Mouse (Mus musculus): ENCODE results near the gene Ciao1. TPM values are rescaled to one million over a fixed set of nuclear protein-coding genes. Genes with fewer than 3 reads are reported as not detected.
"Not testable (repeated sequence)": the region's sequence is repeated elsewhere in the genome, so short reads cannot be mapped to it uniquely, and the experiment has no call there.

Ciao1 gene
- 52.8 and 53.7 TPM in 2 replicates for polyA plus RNA-seq (2014; fragmentation: Nextera tagmentation; extraction: Ambion mirVana)

DNA sequence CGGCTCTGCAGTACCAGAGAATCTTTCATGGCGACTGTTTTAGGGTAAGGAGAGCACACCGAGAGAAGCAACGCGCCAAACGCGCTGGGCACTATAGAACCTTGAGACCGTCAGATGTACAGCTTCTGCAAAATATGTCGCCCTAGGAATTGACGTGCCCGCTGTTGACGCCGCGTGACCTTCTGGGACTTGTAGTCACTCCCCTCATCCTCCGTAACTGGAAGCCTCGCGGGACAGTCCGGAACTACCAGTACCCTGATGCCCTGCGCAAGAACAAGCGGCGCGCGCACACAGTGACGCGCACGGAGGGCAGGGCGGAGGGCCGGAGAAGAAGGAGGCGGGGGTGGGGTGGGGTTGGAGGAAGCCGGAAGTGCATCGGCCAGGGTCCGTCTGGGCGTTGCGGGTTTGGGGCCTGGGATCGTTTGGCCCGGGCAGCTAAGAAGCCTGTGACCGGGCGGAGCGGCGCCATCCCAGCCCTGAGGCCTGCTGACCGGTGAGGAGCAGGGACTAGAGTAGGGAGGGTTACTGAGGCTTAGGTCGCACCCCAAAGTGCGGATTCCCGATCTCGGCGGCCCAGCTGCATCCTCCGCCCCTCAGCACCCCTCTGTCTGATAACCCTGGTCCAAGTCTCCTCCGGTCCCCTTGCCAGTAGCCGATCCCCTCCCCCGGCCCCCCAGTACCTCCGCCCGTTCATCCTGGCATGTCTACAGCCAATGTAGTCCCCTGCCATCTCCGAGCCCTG is at the start of gene Ciao1, which contains the start of gene Tmem127:
TSS of gene Ciao1 (minus strand) at position 225 of the 742 bp plus-strand sequence.
TSS of gene Tmem127 (plus strand) at position 317 of the 742 bp plus-strand sequence.
- Histone ChIP-seq H3K27ac (ENCODE audit: low read depth, low read length) (peak within 1 kb of the TSS; percentile 64), H3K4me2 (peak within 1 kb of the TSS; percentile 78), H3K9ac (ENCODE audit: low read depth, low read length) (peak within 1 kb of the TSS; percentile 87), H3K27me3 (ENCODE audit: control insufficient read depth, insufficient read depth, low read length) (no peaks in the 10 kb centered on the region), H3K4me3 (ENCODE audit: low read depth, low read length) (peak within 1 kb of the TSS; percentile 92), H3K9me3 (replicated peaks; ENCODE audit: control insufficient read depth, low read length) (no peaks in the 10 kb centered on the region), H3K36me3 (ENCODE audit: control insufficient read depth, insufficient read depth, low read length) (peaks cover 18% of the 10 kb centered on the region), H3K4me1 (ENCODE audit: control insufficient read depth, insufficient read depth, low read length) (peaks cover 26% of the 10 kb centered on the region)
- ATAC-seq (replicated peaks; ENCODE audit: insufficient number of reproducible peaks, low FRiP score, low TSS enrichment) = peak; percentile 97
- WGBS (ENCODE audit: insufficient replicate concordance) = 1% methylated on average over 53 of the region's 53 CpGs

DNA sequence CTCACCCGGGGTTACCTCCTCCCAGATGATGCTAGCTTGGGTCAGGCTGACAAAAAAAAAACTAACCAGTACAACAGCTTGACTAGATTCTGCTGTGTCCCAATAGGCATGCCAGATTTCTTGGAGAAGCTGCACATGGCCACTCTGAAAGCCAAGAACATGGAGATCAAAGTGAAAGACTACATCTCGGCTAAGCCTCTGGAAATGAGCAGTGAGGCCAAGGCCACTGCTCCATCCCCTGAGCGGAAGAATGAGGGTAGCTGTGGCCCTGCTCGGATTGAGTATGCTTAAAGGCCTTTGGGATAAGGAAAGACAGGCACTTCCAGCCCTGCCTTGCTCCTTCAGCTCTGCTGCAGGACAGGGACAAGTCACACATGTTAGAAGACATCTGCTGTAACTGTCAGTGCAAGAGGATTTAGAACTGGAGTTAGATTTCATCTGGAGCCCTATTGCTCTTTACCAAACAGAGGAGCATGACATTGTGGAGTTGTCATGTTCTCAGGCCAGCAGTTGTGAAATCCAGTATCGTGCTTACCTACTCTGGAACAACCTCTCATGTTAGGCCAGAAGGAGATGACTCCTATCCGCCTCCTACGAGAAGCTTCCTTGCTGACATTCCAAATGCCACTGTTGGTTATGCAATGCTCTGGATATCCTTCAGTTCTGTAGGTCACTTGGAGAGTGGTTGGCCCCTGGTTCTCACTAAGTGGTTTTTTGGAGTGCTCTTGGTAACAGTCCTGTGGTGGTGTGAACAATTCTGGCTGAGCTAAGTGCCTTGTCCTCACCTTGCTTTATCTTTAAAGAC is 49.6 kb upstream of the Ciao1 start:
- no peak overlapping the region for H3K27ac ChIP-seq (ENCODE audit: low read depth, low read length)
- H3K9ac ChIP-seq (ENCODE audit: low read depth, low read length) = no peak overlapping the region
- H3K4me1 ChIP-seq (ENCODE audit: control insufficient read depth, insufficient read depth, low read length) = no peaks in the 10 kb centered on the region
- peaks cover 33% of the 10 kb centered on the region for H3K36me3 ChIP-seq (ENCODE audit: control insufficient read depth, insufficient read depth, low read length)
- H3K9me3 ChIP-seq (replicated peaks; ENCODE audit: control insufficient read depth, low read length) = no peaks in the 10 kb centered on the region
- ATAC-seq (replicated peaks; ENCODE audit: insufficient number of reproducible peaks, low FRiP score, low TSS enrichment) = no peak
- H3K27me3 ChIP-seq (ENCODE audit: control insufficient read depth, insufficient read depth, low read length) = no peaks in the 10 kb centered on the region
- 88% methylated on average over 7 of the region's 7 CpGs for WGBS (ENCODE audit: insufficient replicate concordance)
- H3K4me2 ChIP-seq = no peak overlapping the region
- no peak overlapping the region for H3K4me3 ChIP-seq (ENCODE audit: low read depth, low read length)

DNA sequence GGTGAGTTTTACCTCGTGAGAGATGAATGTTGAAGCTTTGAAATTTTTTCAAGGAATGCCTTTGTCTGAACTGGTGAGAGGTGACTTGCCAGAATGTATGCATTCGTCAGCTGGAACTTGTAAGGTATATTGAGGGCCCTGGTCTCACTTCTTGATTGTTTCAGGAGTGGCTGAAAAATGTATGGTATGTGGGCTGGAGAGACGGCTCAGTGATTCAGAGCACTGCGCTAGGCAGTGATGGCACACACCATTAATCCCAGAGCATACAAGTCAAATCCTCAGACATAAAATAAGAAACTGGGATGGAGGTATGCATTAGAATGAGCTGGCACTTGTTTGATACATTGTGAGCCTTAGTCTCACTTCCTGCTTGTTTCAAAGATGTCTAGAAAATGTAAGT is 44.6 kb upstream of the Ciao1 start:
- Histone ChIP-seq H3K4me1 (ENCODE audit: control insufficient read depth, insufficient read depth, low read length) (no peaks in the 10 kb centered on the region), H3K9me3 (replicated peaks; ENCODE audit: control insufficient read depth, low read length) (no peaks in the 10 kb centered on the region), H3K9ac (ENCODE audit: low read depth, low read length) (no peak overlapping the region), H3K36me3 (ENCODE audit: control insufficient read depth, insufficient read depth, low read length) (peaks cover 28% of the 10 kb centered on the region), H3K27ac (ENCODE audit: low read depth, low read length) (no peak overlapping the region), H3K27me3 (ENCODE audit: control insufficient read depth, insufficient read depth, low read length) (no peaks in the 10 kb centered on the region), H3K4me2 (no peak overlapping the region), H3K4me3 (ENCODE audit: low read depth, low read length) (no peak overlapping the region)
- 63% methylated on average over 4 of the region's 4 CpGs for WGBS (ENCODE audit: insufficient replicate concordance)
- no peak for ATAC-seq (replicated peaks; ENCODE audit: insufficient number of reproducible peaks, low FRiP score, low TSS enrichment)

- no peak for ATAC-seq (replicated peaks; ENCODE audit: insufficient number of reproducible peaks, low FRiP score, low TSS enrichment)
- no peaks in the 10 kb centered on the region for H3K27me3 ChIP-seq (ENCODE audit: control insufficient read depth, insufficient read depth, low read length)
- no peak overlapping the region for H3K4me2 ChIP-seq
- no peak overlapping the region for H3K4me3 ChIP-seq (ENCODE audit: low read depth, low read length)
- no peaks in the 10 kb centered on the region for H3K36me3 ChIP-seq (ENCODE audit: control insufficient read depth, insufficient read depth, low read length)
- H3K9me3 ChIP-seq (replicated peaks; ENCODE audit: control insufficient read depth, low read length) = no peaks in the 10 kb centered on the region
- H3K27ac ChIP-seq (ENCODE audit: low read depth, low read length) = no peak overlapping the region
- H3K4me1 ChIP-seq (ENCODE audit: control insufficient read depth, insufficient read depth, low read length) = peaks cover 8% of the 10 kb centered on the region
- H3K9ac ChIP-seq (ENCODE audit: low read depth, low read length) = no peak overlapping the region
These were observed 30.5 kb upstream of the Ciao1 start for GRCm38 (mm10) chr2:127278162-127278561.

- WGBS (ENCODE audit: insufficient replicate concordance) = 75% methylated on average over 5 of the region's 5 CpGs
- Histone ChIP-seq H3K4me1 (ENCODE audit: control insufficient read depth, insufficient read depth, low read length) (peaks cover 11% of the 10 kb centered on the region), H3K4me2 (no peak overlapping the region), H3K27ac (ENCODE audit: low read depth, low read length) (no peak overlapping the region), H3K9ac (ENCODE audit: low read depth, low read length) (no peak overlapping the region), H3K36me3 (ENCODE audit: control insufficient read depth, insufficient read depth, low read length) (no peaks in the 10 kb centered on the region), H3K27me3 (ENCODE audit: control insufficient read depth, insufficient read depth, low read length) (no peaks in the 10 kb centered on the region), H3K4me3 (ENCODE audit: low read depth, low read length) (no peak overlapping the region), H3K9me3 (replicated peaks; ENCODE audit: control insufficient read depth, low read length) (no peaks in the 10 kb centered on the region)
- no peak for ATAC-seq (replicated peaks; ENCODE audit: insufficient number of reproducible peaks, low FRiP score, low TSS enrichment)
These were observed 28.1 kb upstream of the Ciao1 start for GRCm38 (mm10) chr2:127275551-127276320.

GRCm38 (mm10) chr2:127274590-127274989 is 27.0 kb upstream of the Ciao1 start:
- Histone ChIP-seq H3K9me3 (replicated peaks; ENCODE audit: control insufficient read depth, low read length) (no peaks in the 10 kb centered on the region), H3K4me2 (no peak overlapping the region), H3K36me3 (ENCODE audit: control insufficient read depth, insufficient read depth, low read length) (no peaks in the 10 kb centered on the region), H3K27me3 (ENCODE audit: control insufficient read depth, insufficient read depth, low read length) (no peaks in the 10 kb centered on the region), H3K9ac (ENCODE audit: low read depth, low read length) (no peak overlapping the region), H3K4me3 (ENCODE audit: low read depth, low read length) (no peak overlapping the region), H3K27ac (ENCODE audit: low read depth, low read length) (no peak overlapping the region), H3K4me1 (ENCODE audit: control insufficient read depth, insufficient read depth, low read length) (peaks cover 11% of the 10 kb centered on the region)
- 81% methylated on average over 2 of the region's 2 CpGs for WGBS (ENCODE audit: insufficient replicate concordance)
- no peak for ATAC-seq (replicated peaks; ENCODE audit: insufficient number of reproducible peaks, low FRiP score, low TSS enrichment)

DNA sequence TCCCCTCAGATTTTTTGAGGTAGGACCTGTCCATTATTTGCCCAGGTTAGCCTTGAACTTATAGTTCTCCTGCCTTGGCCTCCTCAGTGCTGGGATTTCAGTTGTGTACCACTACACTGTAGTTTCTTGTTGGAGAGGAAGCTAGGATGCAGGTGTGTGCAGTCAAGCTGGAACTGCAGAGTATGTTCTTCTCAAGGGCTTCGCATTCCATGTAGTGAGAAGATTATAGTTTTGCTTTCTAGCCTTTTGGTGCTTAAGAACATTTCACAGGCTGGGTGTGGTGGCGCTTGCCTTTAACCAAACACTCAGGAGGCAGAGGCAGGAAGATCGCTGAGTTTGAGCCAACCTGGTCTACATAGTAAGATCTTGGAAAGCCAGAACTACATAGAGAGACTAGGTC is 25.2 kb upstream of the Ciao1 start:
- Histone ChIP-seq H3K4me2 (no peak overlapping the region), H3K4me1 (ENCODE audit: control insufficient read depth, insufficient read depth, low read length) (peaks cover 11% of the 10 kb centered on the region), H3K9ac (ENCODE audit: low read depth, low read length) (no peak overlapping the region)

DNA sequence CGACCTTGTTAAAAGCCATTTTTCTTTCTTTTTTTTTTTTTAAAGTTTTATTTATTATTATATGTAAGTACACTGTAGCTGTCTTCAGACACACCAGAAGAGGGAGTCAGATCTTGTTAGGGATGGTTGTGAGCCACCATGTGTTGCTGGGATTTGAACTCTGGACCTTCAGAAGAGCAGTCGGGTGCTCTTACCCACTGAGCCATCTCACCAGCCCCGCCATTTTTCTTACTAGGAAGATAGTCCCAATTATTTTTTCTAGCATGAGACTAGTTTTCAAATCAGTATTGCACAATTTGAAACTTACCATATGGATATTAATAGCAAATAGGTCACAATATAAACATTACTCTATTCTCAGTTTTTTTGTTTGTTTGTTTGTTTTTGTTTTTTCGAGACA is 24.4 kb upstream of the Ciao1 start:
- H3K36me3 ChIP-seq (ENCODE audit: control insufficient read depth, insufficient read depth, low read length); H3K27ac ChIP-seq (ENCODE audit: low read depth, low read length); ATAC-seq (replicated peaks; ENCODE audit: insufficient number of reproducible peaks, low FRiP score, low TSS enrichment); H3K4me2 ChIP-seq; H3K9ac ChIP-seq (ENCODE audit: low read depth, low read length); H3K4me3 ChIP-seq (ENCODE audit: low read depth, low read length); H3K9me3 ChIP-seq (replicated peaks; ENCODE audit: control insufficient read depth, low read length); H3K27me3 ChIP-seq (ENCODE audit: control insufficient read depth, insufficient read depth, low read length): not testable (repeated sequence)
- H3K4me1 ChIP-seq (ENCODE audit: control insufficient read depth, insufficient read depth, low read length) = peaks cover 11% of the 10 kb centered on the region
- 85% methylated on average over 4 of the region's 4 CpGs for WGBS (ENCODE audit: insufficient replicate concordance)

More for the DNA sequence above, 25.2 kb upstream of the Ciao1 start:
- ATAC-seq (replicated peaks; ENCODE audit: insufficient number of reproducible peaks, low FRiP score, low TSS enrichment) = no peak
- WGBS (ENCODE audit: insufficient replicate concordance) = 97% methylated on average over 3 of the region's 3 CpGs
- Histone ChIP-seq H3K27ac (ENCODE audit: low read depth, low read length) (no peak overlapping the region), H3K4me3 (ENCODE audit: low read depth, low read length) (no peak overlapping the region), H3K36me3 (ENCODE audit: control insufficient read depth, insufficient read depth, low read length) (no peaks in the 10 kb centered on the region), H3K9me3 (replicated peaks; ENCODE audit: control insufficient read depth, low read length) (no peaks in the 10 kb centered on the region), H3K27me3 (ENCODE audit: control insufficient read depth, insufficient read depth, low read length) (no peaks in the 10 kb centered on the region)
